Mouse (Mus musculus) kidney, postnatal 0 days (tissue): ENCODE measurements around the gene Best3. TPM values are rescaled to one million over a fixed set of nuclear protein-coding genes. Genes with fewer than 3 reads are reported as not detected.

ENCODE experiments used
- ATAC-seq: fragments of 200-750 bp; cut with Nextera tagmentation; replicated peaks from 2 replicates; pipeline ENCODE4 v1.8.0; 2017; ENCODE audit warnings: low read depth, moderate number of reproducible peaks, moderate TSS enrichment, moderate library complexity; ENCODE audit not compliant: low FRiP score
- DNase-seq: peaks from one replicate; pipeline ENCODE4 v3.0.0-alpha.2; 2016; ENCODE audit warnings: low spot score
- H3K27ac ChIP-seq: fragments of 300-500 bp; sonication (generic); 2 replicates; pipeline ENCODE4 v1.5.1; 2014; ENCODE audit warnings: mild to moderate bottlenecking
- H3K27me3 ChIP-seq: fragments of 300-500 bp; sonication (generic); 2 replicates; pipeline ENCODE4 v1.6.1; 2014; ENCODE audit warnings: low read length, mixed read lengths; ENCODE audit not compliant: insufficient read depth
- H3K36me3 ChIP-seq: fragments of 300-500 bp; sonication (generic); 2 replicates; pipeline ENCODE4 v1.6.1; 2014; ENCODE audit warnings: low read length, mixed read lengths; ENCODE audit not compliant: insufficient read depth
- H3K4me1 ChIP-seq: fragments of 300-500 bp; sonication (generic); replicated peaks from 2 replicates; pipeline ENCODE4 v1.6.1; 2014; ENCODE audit warnings: antibody characterized with exemption, low read length, mixed read lengths; ENCODE audit not compliant: insufficient read depth
- H3K4me2 ChIP-seq: fragments of 300-500 bp; sonication (generic); 2 replicates; pipeline ENCODE4 v1.6.1; 2014; ENCODE audit warnings: mild to moderate bottlenecking, low read length, moderate library complexity, mixed read lengths
- H3K4me3 ChIP-seq: fragments of 300-500 bp; sonication (generic); replicated peaks from 2 replicates; pipeline ENCODE4 v1.5.1; 2014; ENCODE audit warnings: low read depth, low read length
- H3K9ac ChIP-seq: fragments of 300-500 bp; sonication (generic); 2 replicates; pipeline ENCODE4 v1.6.1; 2014; ENCODE audit warnings: low read depth, low read length
- H3K9me3 ChIP-seq: fragments of 300-500 bp; sonication (generic); replicated peaks from 2 replicates; pipeline ENCODE4 v1.6.1; 2016; ENCODE audit warnings: low read length, inconsistent platforms, mixed read lengths
- CTCF ChIP-seq: IDR thresholded peaks from 2 replicates; pipeline ENCODE4 v1.5.1; 2016; ENCODE audit warnings: antibody characterized with exemption, low read depth, mild to moderate bottlenecking, moderate library complexity
- WGBS: fragments of 180-500 bp; shearing (Covaris S2); extraction: QIAGEN DNeasy Blood & Tissue Kit; methylation state at CpG from one replicate; pipeline ENCODE4 v1.1.7; 2014; 5-methylcytosine and 5-hydroxymethylcytosine counted together
- polyA plus RNA-seq: library from polyadenylated mRNA; unstranded; fragments of >200 nt; fragmentation: Nextera tagmentation; extraction: Ambion mirVana; gene quantifications from 2 replicates; pipeline ENCODE4 v1.2.1, GENCODE M21; 2015

Best3 gene
- polyA plus RNA-seq, 1 experiment from 2014 or later = 0.22 TPM

DNA sequence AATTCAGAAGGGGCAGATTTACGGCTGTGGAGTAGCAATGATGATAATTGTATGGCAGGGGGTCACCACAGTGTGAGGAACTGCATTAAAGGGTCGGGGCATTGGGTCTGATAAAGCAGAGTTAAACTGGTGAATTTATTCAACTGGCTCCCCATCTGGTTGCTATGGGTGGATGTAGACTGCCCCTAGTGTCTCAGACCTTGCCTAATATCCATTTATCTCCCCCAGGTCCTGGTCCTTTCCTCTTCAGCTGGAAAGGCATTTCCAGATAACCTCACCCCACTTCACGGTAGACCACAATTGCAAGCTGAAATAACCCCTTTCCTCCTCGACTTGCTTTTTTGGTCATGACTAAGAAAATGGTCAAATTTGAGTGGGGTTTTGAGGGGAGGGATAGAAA lies 8.7 kb upstream of the Best3 start:
- TF ChIP-seq CTCF = peak; percentile 45
- H3K36me3 ChIP-seq = no peaks in the 10 kb centered on the region
- no peaks in the 10 kb centered on the region for H3K27me3 ChIP-seq
- H3K9ac ChIP-seq = no peak overlapping the region
- DNase-seq = no peak
- 0 out of 2 replicates have a peak, but pooled peaks cover 4% of the 10 kb centered on the region for H3K4me1 ChIP-seq
- no peak overlapping the region for H3K4me2 ChIP-seq
- peak overlapping the region; percentile 19; the same call in 1 of the 2 replicates for H3K27ac ChIP-seq
- ATAC-seq = peak; percentile 43; the same call in 1 of the 2 replicates
- H3K9me3 ChIP-seq = no peaks in the 10 kb centered on the region
- no peak overlapping the region for H3K4me3 ChIP-seq
- WGBS = 26% methylated on average over 4 of the region's 4 CpGs

DNA sequence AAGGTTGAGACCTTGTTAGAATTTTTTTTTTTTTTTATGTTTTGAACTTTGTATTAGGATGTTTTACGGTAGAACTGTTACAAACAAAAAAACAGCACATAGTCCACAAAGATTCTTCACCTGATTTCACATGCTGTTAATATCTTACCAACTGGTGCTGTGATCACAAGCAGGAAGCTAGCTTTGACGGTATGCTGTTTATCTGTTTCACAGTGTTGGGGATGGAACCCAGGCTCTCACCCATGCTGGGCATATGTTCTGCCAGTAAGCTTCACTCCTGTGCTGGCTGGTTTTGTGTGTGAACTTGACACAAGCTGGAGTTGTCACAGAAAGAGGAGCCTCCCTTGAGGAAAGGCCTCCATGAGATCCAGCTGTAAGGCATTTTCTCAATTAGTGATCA lies 8.3 kb upstream of the Best3 start:
- H3K4me1 ChIP-seq = 0 out of 2 replicates have a peak, but pooled peaks cover 4% of the 10 kb centered on the region
- no peak overlapping the region for H3K4me3 ChIP-seq
- no peaks in the 10 kb centered on the region for H3K9me3 ChIP-seq
- H3K4me2 ChIP-seq = no peak overlapping the region
- ATAC-seq (peak; percentile 48; the same call in 1 of the 2 replicates), DNase-seq (no peak)
- H3K9ac ChIP-seq = no peak overlapping the region
- peak overlapping the region; percentile 75 for H3K27ac ChIP-seq
- H3K27me3 ChIP-seq = no peaks in the 10 kb centered on the region
- TF ChIP-seq CTCF = no peak
- no peaks in the 10 kb centered on the region for H3K36me3 ChIP-seq
- WGBS = 65% methylated on average over 2 of the region's 2 CpGs

DNA sequence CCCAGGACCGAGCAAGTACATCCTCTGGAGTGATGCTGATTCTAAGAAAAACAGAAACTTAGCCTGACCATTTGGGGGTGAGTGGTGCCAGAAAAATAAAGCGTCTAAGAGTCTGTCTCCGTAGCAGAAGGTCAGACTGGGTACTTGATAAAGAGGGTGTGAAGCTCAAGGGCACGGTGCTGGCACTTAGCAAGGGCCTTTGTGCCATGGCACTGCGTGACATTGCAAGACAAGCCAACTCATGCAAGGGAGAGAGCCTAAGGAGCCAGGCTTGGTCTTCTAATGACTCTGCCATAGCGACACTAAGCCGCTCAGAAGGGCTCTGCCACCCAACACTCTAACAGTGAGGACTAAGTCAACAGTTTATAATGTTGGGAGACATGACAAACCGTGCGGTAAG lies 7.3 kb upstream of the Best3 start:
- H3K4me1 ChIP-seq = 0 out of 2 replicates have a peak, but pooled peaks cover 4% of the 10 kb centered on the region
- H3K27ac ChIP-seq = 0 out of 2 replicates have a peak overlapping the region, but pooled peaks have one; percentile 21
- H3K4me2 ChIP-seq = no peak overlapping the region
- no peak for TF ChIP-seq CTCF
- no peak overlapping the region for H3K4me3 ChIP-seq
- WGBS = 88% methylated on average over 9 of the region's 9 CpGs
- no peaks in the 10 kb centered on the region for H3K36me3 ChIP-seq
- no peaks in the 10 kb centered on the region for H3K9me3 ChIP-seq
- ATAC-seq (no peak), DNase-seq (no peak)
- no peaks in the 10 kb centered on the region for H3K27me3 ChIP-seq
- H3K9ac ChIP-seq = no peak overlapping the region

DNA sequence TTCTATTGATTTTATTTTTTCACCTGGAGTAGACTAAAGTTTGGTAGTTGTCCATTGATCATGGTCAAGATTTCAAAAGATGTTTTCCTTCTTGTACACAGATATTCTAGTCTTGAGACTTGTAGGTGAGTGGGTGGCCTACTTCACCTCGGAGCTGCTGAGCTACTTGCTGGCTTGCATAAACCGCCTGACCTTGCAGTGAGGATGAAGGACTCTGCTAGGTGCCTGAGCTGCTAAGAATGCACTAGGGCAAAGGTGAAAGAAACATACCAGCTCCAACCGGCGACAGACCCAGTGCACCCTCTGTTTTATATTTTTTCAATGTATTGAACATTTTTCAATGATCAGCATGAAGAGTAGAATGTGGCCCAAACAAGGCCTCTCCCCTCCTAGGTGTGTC lies 5.8 kb upstream of the Best3 start:
- H3K27ac ChIP-seq = 0 out of 2 replicates have a peak overlapping the region, but pooled peaks have one; percentile 16
- DNase-seq (no peak), ATAC-seq (peak; percentile 60; the same call in 1 of the 2 replicates)
- no peak overlapping the region for H3K9ac ChIP-seq
- H3K4me3 ChIP-seq = no peak overlapping the region
- H3K4me2 ChIP-seq = no peak overlapping the region
- H3K9me3 ChIP-seq = no peaks in the 10 kb centered on the region
- H3K36me3 ChIP-seq = no peaks in the 10 kb centered on the region
- 0 out of 2 replicates have a peak, but pooled peaks cover 4% of the 10 kb centered on the region for H3K4me1 ChIP-seq
- TF ChIP-seq CTCF = no peak
- WGBS = 78% methylated on average over 4 of the region's 4 CpGs
- H3K27me3 ChIP-seq = no peaks in the 10 kb centered on the region

DNA sequence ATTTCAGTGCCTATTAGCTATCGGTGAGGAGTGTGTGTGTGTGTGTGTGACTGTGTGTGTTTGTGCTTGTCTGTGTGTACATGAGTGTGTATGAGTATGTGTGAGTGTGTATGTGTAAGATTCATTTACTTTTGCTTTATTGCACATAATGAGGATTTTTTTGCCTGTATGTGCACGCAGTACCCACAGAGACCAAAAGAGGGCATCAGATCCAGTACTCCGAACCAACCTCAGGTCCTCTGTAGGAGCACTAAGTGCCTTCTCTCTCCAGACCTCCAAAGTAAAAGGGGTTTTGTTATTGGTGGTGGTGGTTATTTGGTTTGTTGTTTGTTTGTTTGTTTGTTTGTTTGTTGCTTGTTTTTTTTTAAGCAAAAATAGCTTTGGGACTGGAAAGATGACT lies 5.2 kb upstream of the Best3 start:
- no peak for ATAC-seq
- no peaks in the 10 kb centered on the region for H3K9me3 ChIP-seq
- TF ChIP-seq CTCF = peak; percentile 78
- 0 out of 2 replicates have a peak, but pooled peaks cover 4% of the 10 kb centered on the region for H3K4me1 ChIP-seq
- H3K9ac ChIP-seq = no peak overlapping the region
- H3K36me3 ChIP-seq = no peaks in the 10 kb centered on the region
- no peaks in the 10 kb centered on the region for H3K27me3 ChIP-seq
- peak; percentile 55 for DNase-seq
- H3K4me3 ChIP-seq = no peak overlapping the region
- H3K4me2 ChIP-seq = no peak overlapping the region
- 71% methylated on average over 3 of the region's 3 CpGs for WGBS
- no peak overlapping the region for H3K27ac ChIP-seq

DNA sequence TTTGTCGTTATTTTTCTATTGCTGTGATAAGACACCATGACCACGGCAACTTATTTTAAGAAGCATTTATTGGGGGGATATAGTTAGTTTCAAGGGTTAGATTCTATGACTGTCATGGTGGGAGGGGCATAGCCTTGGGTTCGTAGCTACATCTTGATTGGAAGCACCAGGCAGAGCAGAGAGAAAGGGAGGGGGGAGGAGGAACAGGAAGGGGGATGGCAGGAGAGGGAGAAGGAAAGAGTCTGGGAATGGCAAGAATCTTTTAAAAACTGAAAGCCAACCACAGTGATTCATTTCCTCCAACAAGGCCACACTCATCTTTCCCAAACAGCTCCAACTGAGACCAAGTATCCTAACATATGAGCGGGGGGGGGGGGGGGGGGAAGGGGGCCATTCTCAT lies 3.6 kb upstream of the Best3 start:
- H3K9me3 ChIP-seq = no peaks in the 10 kb centered on the region
- WGBS = 78% methylated on average over 3 of the region's 4 CpGs
- no peaks in the 10 kb centered on the region for H3K27me3 ChIP-seq
- H3K9ac ChIP-seq = no peak overlapping the region
- H3K4me1 ChIP-seq = no peaks in the 10 kb centered on the region; the same call in 1 of the 2 replicates
- no peak overlapping the region for H3K4me2 ChIP-seq
- TF ChIP-seq CTCF = no peak
- H3K27ac ChIP-seq = no peak overlapping the region
- no peaks in the 10 kb centered on the region for H3K36me3 ChIP-seq
- no peak for ATAC-seq
- no peak for DNase-seq
- H3K4me3 ChIP-seq = no peak overlapping the region

DNA sequence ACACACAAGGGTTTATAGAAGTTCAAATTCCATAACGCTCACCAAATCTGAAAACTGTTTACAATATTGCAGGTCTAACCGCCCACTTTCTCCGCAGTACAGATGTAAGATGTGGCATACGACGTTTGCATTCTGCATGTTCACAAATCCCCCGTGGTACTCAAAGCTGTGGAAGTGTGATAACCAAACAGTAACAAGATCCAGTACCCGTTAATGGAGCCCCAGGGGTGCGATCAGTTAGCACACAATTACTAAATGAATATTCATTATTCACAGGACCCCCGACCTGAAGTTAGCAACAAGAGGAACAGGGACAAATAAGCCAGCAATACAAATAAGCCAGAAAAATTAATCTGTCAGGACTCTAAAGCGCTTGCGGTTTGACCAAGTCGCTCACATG lies 1.3 kb upstream of the Best3 start:
- 75% methylated on average over 12 of the region's 12 CpGs for WGBS
- Histone ChIP-seq H3K27me3 (no peaks in the 10 kb centered on the region), H3K4me1 (no peaks in the 10 kb centered on the region; the same call in 1 of the 2 replicates), H3K4me3 (no peak overlapping the region), H3K36me3 (no peaks in the 10 kb centered on the region), H3K27ac (no peak overlapping the region), H3K4me2 (no peak overlapping the region), H3K9me3 (no peaks in the 10 kb centered on the region), H3K9ac (no peak overlapping the region)
- ATAC-seq (no peak), DNase-seq (no peak)
- no peak for TF ChIP-seq CTCF
